Mouse (Mus musculus): ENCODE results near the gene Sdf4.

Sdf4 gene

GRCm38 (mm10) chr4:155992241-155992905 is at the start of gene Sdf4, which contains the start of gene B3galt6:
Gene Sdf4 (plus strand): TSS chr4:155992872.
Gene B3galt6 (minus strand): TSS chr4:155992649.
- DNase-seq (ENCODE audit: low read depth, low spot score) = peak; percentile 74

GRCm38 (mm10) chr4:155943049-155943452 is 49.6 kb upstream of the Sdf4 start:
- DNase-seq (ENCODE audit: low read depth, low spot score) = peak; percentile 48

GRCm38 (mm10) chr4:155943534-155944249 is 49.0 kb upstream of the Sdf4 start, which contains the start of gene Ube2j2:
Gene Ube2j2 (plus strand): TSS chr4:155943831.
- peak; percentile 95 for DNase-seq (ENCODE audit: low read depth, low spot score)

- DNase-seq (ENCODE audit: low read depth, low spot score) = peak; percentile 30
These were observed 48.4 kb upstream of the Sdf4 start for GRCm38 (mm10) chr4:155944271-155944670.

GRCm38 (mm10) chr4:155947094-155947493 is 45.6 kb upstream of the Sdf4 start:
- no peak for DNase-seq (ENCODE audit: low read depth, low spot score)

GRCm38 (mm10) chr4:155955491-155955890 is 37.2 kb upstream of the Sdf4 start:
- no peak for DNase-seq (ENCODE audit: low read depth, low spot score)

- peak; percentile 83 for DNase-seq (ENCODE audit: low read depth, low spot score)
These were observed 33.4 kb upstream of the Sdf4 start for GRCm38 (mm10) chr4:155959275-155959674.

- no peak for DNase-seq (ENCODE audit: low read depth, low spot score)
These were observed 30.3 kb upstream of the Sdf4 start, which contains the start of gene C1qtnf12 for GRCm38 (mm10) chr4:155962167-155962971. Gene C1qtnf12 (plus strand): TSS chr4:155962318.

GRCm38 (mm10) chr4:155963106-155963505 is 29.6 kb upstream of the Sdf4 start:
- DNase-seq (ENCODE audit: low read depth, low spot score) = no peak

- DNase-seq (ENCODE audit: low read depth, low spot score) = no peak
These were observed 28.3 kb upstream of the Sdf4 start for GRCm38 (mm10) chr4:155964396-155964795.

- no peak for DNase-seq (ENCODE audit: low read depth, low spot score)
These were observed 23.5 kb upstream of the Sdf4 start for GRCm38 (mm10) chr4:155969043-155969653.

GRCm38 (mm10) chr4:155970286-155970685 is 22.4 kb upstream of the Sdf4 start:
- no peak for DNase-seq (ENCODE audit: low read depth, low spot score)

- no peak for DNase-seq (ENCODE audit: low read depth, low spot score)
These were observed 20.0 kb upstream of the Sdf4 start for GRCm38 (mm10) chr4:155972651-155973050.

- DNase-seq (ENCODE audit: low read depth, low spot score) = no peak
These were observed 19.4 kb upstream of the Sdf4 start for GRCm38 (mm10) chr4:155973239-155973638.

- peak; percentile 58 for DNase-seq (ENCODE audit: low read depth, low spot score)
These were observed 11.1 kb upstream of the Sdf4 start for GRCm38 (mm10) chr4:155981436-155982082.

GRCm38 (mm10) chr4:155983788-155984187 is 8.9 kb upstream of the Sdf4 start:
- no peak for DNase-seq (ENCODE audit: low read depth, low spot score)

- peak; percentile 24 for DNase-seq (ENCODE audit: low read depth, low spot score)
These were observed 1.3 kb upstream of the Sdf4 start for GRCm38 (mm10) chr4:155991211-155991907.

- DNase-seq (ENCODE audit: low read depth, low spot score) = no peak
These were observed 803 bp upstream of the Sdf4 start for GRCm38 (mm10) chr4:155991908-155992230.

- peak; percentile 94 for DNase-seq (ENCODE audit: low read depth, low spot score)
These were observed 355 bp downstream of the Sdf4 start for GRCm38 (mm10) chr4:155992906-155993547.

GRCm38 (mm10) chr4:155993606-155994005 is 934 bp downstream of the Sdf4 start:
- peak; percentile 32 for DNase-seq (ENCODE audit: low read depth, low spot score)
